Mouse (Mus musculus) liver, postnatal 0 days (tissue): Measurements from ENCODE around the gene Ube2d1.

ENCODE experiments used
- CTCF ChIP-seq: sonication (generic); IDR thresholded peaks from 2 replicates; pipeline ENCODE4 v1.5.1; 2016; ENCODE audit warnings: antibody characterized with exemption, low read depth
- EP300 ChIP-seq: IDR thresholded peaks from 2 replicates; pipeline ENCODE4 v1.6.1; 2016; ENCODE audit warnings: antibody characterized with exemption, low read depth, mild to moderate bottlenecking

DNA sequence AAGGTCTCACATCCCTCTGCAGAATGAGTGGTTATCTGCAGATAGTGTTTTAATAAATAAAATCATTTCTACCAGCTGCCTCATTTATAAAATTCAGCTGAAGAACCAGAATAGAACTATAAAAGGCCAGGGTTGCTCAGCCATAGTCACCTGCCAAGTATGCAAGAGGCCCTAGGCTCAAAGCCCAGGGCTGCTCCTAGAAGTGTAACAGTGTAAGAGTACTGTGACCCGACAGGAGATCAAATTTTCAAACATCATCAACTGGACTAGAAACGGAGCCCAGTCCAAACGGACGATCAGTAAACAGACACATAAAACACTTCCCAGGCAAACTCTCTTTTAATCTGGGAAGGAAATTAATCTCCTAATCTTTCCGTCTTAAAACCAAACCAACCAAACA lies 33.2 kb downstream of the Ube2d1 start:
- no peak for TF ChIP-seq CTCF
- no peak for TF ChIP-seq EP300
